Mouse (Mus musculus): ENCODE data around the gene Tbc1d10c.
"Not testable (repeated sequence)": the region's sequence is repeated elsewhere in the genome, so short reads cannot be mapped to it uniquely, and the experiment has no call there.

DNA sequence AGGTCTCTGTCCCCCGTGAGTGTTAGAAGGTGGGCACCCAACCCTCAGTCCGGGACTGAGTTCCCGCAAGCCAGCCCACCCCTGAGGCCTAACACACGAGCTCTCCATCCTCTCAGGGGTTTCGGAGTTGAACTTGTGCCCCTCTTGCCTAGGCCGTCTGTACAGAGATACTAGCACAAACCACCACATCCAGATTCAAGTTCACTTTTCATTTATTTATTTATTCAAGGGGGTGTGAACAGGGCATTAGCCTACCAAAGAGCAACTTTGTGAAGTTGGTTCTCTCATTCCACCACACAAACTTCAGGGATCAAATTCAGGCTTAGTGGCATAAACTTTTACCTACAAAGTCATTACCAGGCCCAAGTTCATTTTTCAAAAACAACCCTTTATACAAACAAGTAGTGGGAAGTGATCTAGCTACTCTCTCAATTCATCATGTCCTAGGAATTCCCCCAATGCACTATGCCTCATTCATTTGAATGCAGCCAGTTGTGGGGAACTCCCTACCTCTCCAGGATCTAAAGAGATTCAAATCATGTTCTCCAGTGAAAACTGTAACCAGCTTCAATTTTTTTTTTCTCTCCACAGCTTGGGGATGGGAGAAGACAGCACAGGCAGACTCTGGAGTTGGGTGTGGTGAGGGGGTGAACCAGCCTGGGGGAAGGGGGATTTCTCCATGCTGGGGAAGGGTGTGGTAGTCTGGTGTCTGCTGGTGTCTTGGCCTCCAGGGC lies 55.7 kb downstream of the Tbc1d10c start:
- TF ChIP-seq CTCF (conservative IDR thresholded peaks at IDR 0.05; ENCODE audit: insufficient read depth, insufficient read length, low read depth, low read length); POLR2A (IDR thresholded peaks at IDR 0.05; ENCODE audit: low read depth, low read length): not testable (repeated sequence)

Data from kidney, adult 2 months (tissue).